Mouse (Mus musculus) spleen, adult 2 months (tissue): ENCODE measurements around the gene Apoa2.

ENCODE experiments used
- CTCF ChIP-seq: fragments of 200-500 bp; IDR thresholded peaks from 2 replicates; pipeline ENCODE4 v1.5.1; 2011; ENCODE audit warnings: mild to moderate bottlenecking, inconsistent platforms; ENCODE audit not compliant: insufficient read depth, insufficient read length, insufficient replicate concordance; ENCODE audit errors: extremely low read depth
- POLR2A ChIP-seq: fragments of 200-500 bp; IDR thresholded peaks from 2 replicates; pipeline ENCODE4 v1.6.1; 2011; ENCODE audit warnings: low read depth, low read length, inconsistent platforms

- TF ChIP-seq CTCF (no peak), POLR2A (no peak)
Observed at GRCm38 (mm10) chr1:171274171-171274570, 49.3 kb downstream of the Apoa2 start.
